Mouse (Mus musculus) bone marrow macrophage, adult 2 months (primary cell): ENCODE measurements around the gene Svop. TPM values are rescaled to one million over a fixed set of nuclear protein-coding genes. Genes with fewer than 3 reads are reported as not detected.

Source experiments
- H3K27ac ChIP-seq: 2 replicates; pipeline ENCODE4 v1.5.1; 2012; ENCODE audit warnings: low read depth, low read length; ENCODE audit not compliant: insufficient read depth
- H3K4me1 ChIP-seq: 2 replicates; pipeline ENCODE4 v1.6.1; 2012; ENCODE audit warnings: low read length; ENCODE audit not compliant: control insufficient read depth, insufficient read depth
- H3K4me3 ChIP-seq: 2 replicates; pipeline ENCODE4 v1.5.1; 2012; ENCODE audit warnings: mild to moderate bottlenecking, low read length, moderate library complexity; ENCODE audit not compliant: insufficient read depth
- CTCF ChIP-seq: IDR thresholded peaks from 2 replicates; pipeline ENCODE4 v1.5.1; 2012; ENCODE audit warnings: low read depth, mild to moderate bottlenecking, low read length, moderate library complexity
- POLR2A ChIP-seq: IDR thresholded peaks from 2 replicates; pipeline ENCODE4 v1.6.1; 2012; ENCODE audit warnings: mild to moderate bottlenecking, low read depth, low read length, borderline replicate concordance
- polyA plus RNA-seq: library from polyadenylated mRNA; stranded (reverse); fragments of >200 nt; gene quantifications from 2 replicates; pipeline ENCODE4 v1.2.4, GENCODE M21; 2012; ENCODE audit not compliant: missing spikeins, insufficient read depth, insufficient read length

The Svop gene
- polyA plus RNA-seq, 1 experiment, result not detected

GRCm38 (mm10) chr5:114028111-114028510 is 63.3 kb downstream of the Svop start:
- no peak for TF ChIP-seq CTCF
- TF ChIP-seq POLR2A, result no peak
- Histone ChIP-seq H3K4me3 (no peak overlapping the region), H3K27ac (no peak overlapping the region), H3K4me1 (no peaks in the 10 kb centered on the region)

DNA sequence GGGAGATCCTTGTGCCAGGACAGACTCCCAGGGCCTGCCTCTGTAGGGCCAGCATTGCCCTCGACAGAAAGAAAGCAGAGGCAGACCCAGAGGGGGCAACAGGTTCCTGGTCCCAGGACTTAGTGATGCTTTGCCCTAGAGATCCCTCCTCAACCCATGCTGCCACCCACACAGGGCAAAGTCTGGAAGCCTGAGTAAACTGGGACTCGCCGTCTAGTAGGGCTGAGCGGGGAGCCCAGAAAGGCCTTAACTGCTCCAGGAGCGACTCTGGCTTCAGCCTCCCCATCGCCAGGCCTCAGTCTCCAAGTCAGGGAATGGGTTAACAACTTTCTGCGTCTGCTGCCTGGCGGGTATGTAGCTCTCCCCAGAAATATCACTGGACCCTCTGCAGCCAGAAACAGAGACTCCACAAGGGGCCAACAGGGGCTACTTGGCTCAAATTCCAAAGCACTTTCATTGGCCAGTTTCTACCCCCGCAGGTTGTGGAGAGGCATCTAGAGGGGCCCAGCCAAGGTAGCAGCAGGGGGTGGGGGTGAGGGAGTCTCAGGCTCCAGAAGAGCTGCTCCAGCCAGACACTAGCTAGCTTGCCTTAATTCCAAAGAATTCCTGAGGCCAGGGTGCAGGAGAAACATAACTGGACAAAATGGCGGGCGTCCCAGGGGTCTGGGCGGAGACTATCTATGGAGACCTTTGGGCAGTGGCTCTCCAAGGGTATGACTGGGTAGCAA is 64.0 kb downstream of the Svop start:
- Histone ChIP-seq H3K4me3 (no peak overlapping the region), H3K27ac (no peak overlapping the region), H3K4me1 (no peaks in the 10 kb centered on the region)
- TF ChIP-seq CTCF (no peak), POLR2A (no peak)

GRCm38 (mm10) chr5:114024885-114025284 is 66.5 kb downstream of the Svop start:
- H3K27ac ChIP-seq, result no peak overlapping the region
- TF ChIP-seq CTCF (no peak), POLR2A (no peak)
- no peak overlapping the region for H3K4me3 ChIP-seq
- no peaks in the 10 kb centered on the region for H3K4me1 ChIP-seq

DNA sequence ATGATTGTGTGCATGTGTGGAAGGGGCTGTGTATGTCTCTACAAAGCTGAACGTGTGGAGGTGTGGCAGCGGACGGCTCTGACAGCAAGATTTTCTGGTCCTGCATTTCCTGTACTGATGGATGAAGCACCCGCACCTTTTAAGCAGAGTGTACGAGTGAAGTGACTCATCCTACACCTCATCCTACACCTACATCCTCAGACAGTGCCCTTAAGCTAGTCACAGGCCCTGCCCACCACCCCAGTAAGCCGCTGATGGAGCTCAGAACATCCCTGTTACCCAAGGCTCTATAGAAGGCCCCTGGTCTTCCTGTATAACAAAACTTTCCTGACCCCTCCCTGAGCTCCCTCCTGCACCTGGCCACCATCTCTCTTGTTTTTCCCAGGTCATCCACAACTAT is 67.0 kb downstream of the Svop start:
- H3K4me3 ChIP-seq, result no peak overlapping the region
- no peaks in the 10 kb centered on the region for H3K4me1 ChIP-seq
- TF ChIP-seq POLR2A (no peak), CTCF (no peak)
- no peak overlapping the region for H3K27ac ChIP-seq

- Histone ChIP-seq H3K27ac (no peak overlapping the region), H3K4me1 (peaks cover 3% of the 10 kb centered on the region; the same call in 1 of the 2 replicates), H3K4me3 (no peak overlapping the region)
- no peak for TF ChIP-seq POLR2A
- TF ChIP-seq CTCF, result no peak
Observed at GRCm38 (mm10) chr5:114015121-114015520, 76.2 kb downstream of the Svop start.

DNA sequence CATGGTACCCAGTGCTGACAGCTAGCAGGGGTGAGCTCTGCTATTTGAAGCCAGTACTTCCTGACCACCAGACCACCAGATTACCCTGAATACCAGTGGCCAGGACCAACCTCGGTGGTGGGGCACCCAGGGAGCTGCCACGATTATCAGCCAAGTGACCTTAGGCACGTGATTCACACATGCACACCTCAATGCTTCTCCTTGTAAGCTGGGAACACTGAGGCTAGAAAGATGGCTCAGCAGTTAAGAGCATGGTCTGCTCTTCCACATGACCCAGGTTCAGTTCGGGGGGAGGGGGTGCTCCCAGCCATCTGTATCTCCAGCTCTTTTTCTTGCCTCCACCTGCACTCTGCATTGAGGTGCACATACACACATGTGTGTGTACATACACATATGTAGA is 82.3 kb downstream of the Svop start:
- no peak for TF ChIP-seq CTCF
- no peak for TF ChIP-seq POLR2A
- Histone ChIP-seq H3K4me1 (no peaks in the 10 kb centered on the region), H3K27ac (no peak overlapping the region), H3K4me3 (no peak overlapping the region)

- Histone ChIP-seq H3K4me3 (no peak overlapping the region), H3K27ac (no peak overlapping the region), H3K4me1 (no peaks in the 10 kb centered on the region)
- TF ChIP-seq CTCF, result no peak
- no peak for TF ChIP-seq POLR2A
Observed at GRCm38 (mm10) chr5:114007753-114008453, 83.5 kb downstream of the Svop start.

- no peak for TF ChIP-seq CTCF
- no peak for TF ChIP-seq POLR2A
- Histone ChIP-seq H3K4me1 (no peaks in the 10 kb centered on the region), H3K27ac (no peak overlapping the region), H3K4me3 (no peak overlapping the region)
Observed at GRCm38 (mm10) chr5:114006974-114007373, 84.4 kb downstream of the Svop start.

- Histone ChIP-seq H3K4me1 (no peaks in the 10 kb centered on the region), H3K4me3 (no peak overlapping the region), H3K27ac (no peak overlapping the region)
- TF ChIP-seq POLR2A, result no peak
- TF ChIP-seq CTCF, result no peak
Observed at GRCm38 (mm10) chr5:114005100-114005499, 86.3 kb downstream of the Svop start.

DNA sequence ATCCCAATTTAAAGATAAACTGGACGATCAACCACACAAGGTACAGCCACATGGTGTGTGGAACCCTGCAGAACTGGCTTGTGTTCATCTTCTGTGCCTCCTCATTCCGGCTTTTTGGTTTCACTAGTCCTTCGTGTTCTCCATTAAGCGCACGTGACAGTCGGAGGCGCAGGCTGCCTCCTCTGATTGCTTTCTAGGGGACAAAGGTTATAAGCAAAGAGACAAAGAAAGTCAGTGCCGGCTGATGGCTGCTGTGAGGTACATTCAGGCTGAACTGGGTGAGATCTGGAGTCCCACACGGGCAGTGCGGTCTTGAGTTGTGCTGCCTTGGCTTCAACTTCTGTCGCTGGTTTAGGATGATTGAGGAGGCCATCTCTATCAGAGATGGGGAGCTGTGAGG is 86.8 kb downstream of the Svop start:
- Histone ChIP-seq H3K27ac (no peak overlapping the region), H3K4me3 (no peak overlapping the region), H3K4me1 (peaks cover 2% of the 10 kb centered on the region)
- TF ChIP-seq CTCF, result no peak
- no peak for TF ChIP-seq POLR2A

GRCm38 (mm10) chr5:114003542-114003941 is 87.8 kb downstream of the Svop start, which contains the start of gene Dao:
Gene Dao, plus strand, starts transcription at chr5:114003703.
- Histone ChIP-seq H3K4me3 (no peak within 1 kb of the TSS), H3K4me1 (peaks cover 8% of the 10 kb centered on the region), H3K27ac (no peak within 1 kb of the TSS)
- no peak for TF ChIP-seq CTCF
